In the genomic region with DNA sequence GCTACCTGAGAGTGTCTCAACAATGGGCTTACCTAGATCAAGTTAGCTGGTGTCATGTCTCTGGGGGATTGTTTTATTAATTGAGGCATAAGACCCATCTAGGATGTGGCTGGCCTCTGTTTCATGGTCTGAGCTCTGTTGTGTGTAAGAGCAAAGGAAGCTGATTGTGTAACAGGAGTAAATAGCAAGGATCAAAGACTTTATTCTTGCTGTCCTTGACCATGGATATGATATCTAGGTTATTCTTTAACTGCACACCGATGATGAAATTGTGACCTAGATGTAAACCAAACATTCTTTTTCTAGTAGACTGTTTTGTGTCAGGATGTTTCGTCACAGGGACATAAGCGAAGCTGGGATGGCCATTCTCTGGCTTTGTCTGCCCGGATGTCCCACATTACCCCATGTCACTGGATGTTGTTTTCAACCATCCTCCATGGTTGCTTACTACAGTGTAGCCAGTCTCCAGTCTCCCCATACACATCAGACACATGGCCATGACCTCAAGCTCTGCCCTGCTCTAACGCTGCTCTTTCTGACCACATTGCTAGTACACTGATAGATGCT, we compare ENCODE assay signal across 21 mouse cellular contexts.
DNase-seq lines count a peak whose midpoint lies in the region; ATAC-seq and TF ChIP-seq lines count a peak whose summit lies in the region.
"Had no signal": no experiment of that assay in that cellular context is flagged by ENCODE, and none has a peak within 500 bp of the region (broad histone marks: within the 10 kb centered on the region; RNA-seq: fewer than 3 reads in every experiment).

No protein-coding gene starts in this region.

- H3K4me3 ChIP-seq in liver, adult 2 months (ENCODE audit: insufficient read depth, low read depth, low read length) = no peak overlapping the region
- no peak overlapping the region for H3K4me3 ChIP-seq in liver, embryonic 13.5 days (replicated peaks)
- H3K4me3 ChIP-seq in liver, embryonic 16.5 days (ENCODE audit: low read depth, low read length) = no peak overlapping the region
- H3K4me3 ChIP-seq: embryonic facial prominence, embryonic 12.5 days; embryonic facial prominence, embryonic 15.5 days; gastrocnemius, adult 2 months; hindbrain, embryonic 13.5 days had no signal

- H3K27ac ChIP-seq in liver, adult 2 months (replicated peaks; ENCODE audit: insufficient read depth, low read depth, low read length) = peak overlapping the region; percentile 81
- no peak overlapping the region for H3K27ac ChIP-seq in liver, embryonic 13.5 days
- H3K27ac ChIP-seq in liver, embryonic 16.5 days (ENCODE audit: low read length) = peak overlapping the region; percentile 61; the same call in 1 of the 2 replicates
- H3K27ac ChIP-seq: embryonic facial prominence, embryonic 12.5 days; embryonic facial prominence, embryonic 15.5 days; gastrocnemius, adult 2 months; hindbrain, embryonic 13.5 days had no signal

- peak; percentile 84 for ATAC-seq in liver, embryonic 13.5 days (ENCODE audit: low read depth)
- ATAC-seq in liver, embryonic 16.5 days (ENCODE audit: low read depth) = peak; percentile 93
- no peak for ATAC-seq in megakaryocyte-erythroid progenitor cell, adult 5-6 weeks (replicated peaks; ENCODE audit: low FRiP score, low TSS enrichment, poor library complexity, severe bottlenecking)
- ATAC-seq: CD4-positive, CD25-positive, alpha-beta regulatory T cell, adult 4 months; forebrain, embryonic 14.5 days; forebrain, postnatal 0 days; hindbrain, embryonic 16.5 days had no signal

- peaks cover 6% of the 10 kb centered on the region for H3K4me1 ChIP-seq in liver, adult 2 months (ENCODE audit: control insufficient read depth, insufficient read depth, low read length)
- 0 out of 2 replicates have a peak, but pooled peaks cover 3% of the 10 kb centered on the region for H3K4me1 ChIP-seq in liver, embryonic 13.5 days (replicated peaks)
- no peaks in the 10 kb centered on the region; the same call in 1 of the 2 replicates for H3K4me1 ChIP-seq in liver, embryonic 16.5 days (ENCODE audit: control insufficient read depth, low read depth, low read length)
- H3K4me1 ChIP-seq: embryonic facial prominence, embryonic 12.5 days; embryonic facial prominence, embryonic 15.5 days; hindbrain, embryonic 13.5 days had no signal

- H3K79me2 ChIP-seq in liver, adult 2 months (ENCODE audit: control insufficient read depth, insufficient read depth, low read length) = no peaks in the 10 kb centered on the region

- H3K36me3 ChIP-seq in liver, adult 2 months (ENCODE audit: control insufficient read depth, insufficient read depth, low read length) = no peaks in the 10 kb centered on the region
- H3K36me3 ChIP-seq in liver, embryonic 13.5 days = no peaks in the 10 kb centered on the region
- H3K36me3 ChIP-seq in liver, embryonic 16.5 days (ENCODE audit: control insufficient read depth, insufficient read depth) = no peaks in the 10 kb centered on the region
- H3K36me3 ChIP-seq: embryonic facial prominence, embryonic 12.5 days; embryonic facial prominence, embryonic 15.5 days; hindbrain, embryonic 13.5 days had no signal

- TF ChIP-seq CTCF in liver, adult 2 months (IDR thresholded peaks at IDR 0.05; ENCODE audit: low read depth, low read length) = no peak

- H3K27me3 ChIP-seq in liver, adult 2 months (ENCODE audit: control insufficient read depth, insufficient read depth, low read length) = no peaks in the 10 kb centered on the region
- H3K27me3 ChIP-seq in liver, embryonic 13.5 days = no peaks in the 10 kb centered on the region
- no peaks in the 10 kb centered on the region for H3K27me3 ChIP-seq in liver, embryonic 16.5 days (ENCODE audit: control insufficient read depth, insufficient read depth, low read depth, low read length)
- H3K27me3 ChIP-seq: embryonic facial prominence, embryonic 12.5 days; embryonic facial prominence, embryonic 15.5 days; hindbrain, embryonic 13.5 days had no signal

- no peak overlapping the region for H3K9ac ChIP-seq in liver, adult 2 months (ENCODE audit: low read depth, low read length)
- no peak overlapping the region for H3K9ac ChIP-seq in liver, embryonic 13.5 days
- H3K9ac ChIP-seq in liver, embryonic 16.5 days (ENCODE audit: low read depth, low read length) = no peak overlapping the region
- H3K9ac ChIP-seq: embryonic facial prominence, embryonic 12.5 days; embryonic facial prominence, embryonic 15.5 days; forebrain, postnatal 0 days; hindbrain, embryonic 13.5 days had no signal

- intact Hi-C loops in gastrocnemius, postnatal 36 days (cut with DNase I) = no loop called here

- H3K4me2 ChIP-seq in liver, embryonic 13.5 days = no peak overlapping the region
- no peak overlapping the region for H3K4me2 ChIP-seq in liver, embryonic 16.5 days (ENCODE audit: low read depth, low read length)
- H3K4me2 ChIP-seq: embryonic facial prominence, embryonic 12.5 days; embryonic facial prominence, embryonic 15.5 days; heart, embryonic 11.5 days; hindbrain, embryonic 13.5 days had no signal

- DNase-seq in liver, adult 2 months (ENCODE audit: extremely low read depth, low read depth, low spot score) = peak; percentile 99
- DNase-seq in liver = no peak
- DNase-seq in liver, embryonic 13.5 days = no peak
- DNase-seq in gastrocnemius, postnatal 36 days = no peak
- DNase-seq: adrenal gland, postnatal 10 days; adrenal gland, postnatal 36 days; cerebellum, adult 18-20 months; cerebellum, adult 9-10 months; cerebellum, postnatal 14 days; forebrain, postnatal 0 days; gastrocnemius, adult 2 months; gastrocnemius, postnatal 14 days had no signal

- no peak for TF ChIP-seq POLR2A in liver, adult 2 months (IDR thresholded peaks at IDR 0.05; ENCODE audit: extremely low read depth, insufficient read depth, low read length)

- 17% methylated on average over 5 of the region's 5 CpGs for WGBS in liver, adult 2 months
- WGBS in liver, embryonic 13.5 days (ENCODE audit: insufficient replicate concordance) = 45% methylated on average over 5 of the region's 5 CpGs
- WGBS in liver, embryonic 16.5 days (ENCODE audit: insufficient replicate concordance) = 55% methylated on average over 5 of the region's 5 CpGs

- H3K9me3 ChIP-seq in liver, embryonic 13.5 days (replicated peaks) = no peaks in the 10 kb centered on the region
- H3K9me3 ChIP-seq in liver, embryonic 16.5 days (replicated peaks; ENCODE audit: control insufficient read depth, low read length) = no peaks in the 10 kb centered on the region
- H3K9me3 ChIP-seq: embryonic facial prominence, embryonic 12.5 days; embryonic facial prominence, embryonic 15.5 days; hindbrain, embryonic 13.5 days had no signal
